Mouse (Mus musculus) hindbrain, embryonic 11.5 days (tissue): ENCODE data around the gene Ptprr. TPM values are rescaled to one million over a fixed set of nuclear protein-coding genes. Genes with fewer than 3 reads are reported as not detected.
A peak's percentile ranks its signal among the peaks of the same experiment; 100 is the strongest.

Experiments
- ATAC-seq: fragments of 200-750 bp; cut with Nextera tagmentation; 2 replicates; pipeline ENCODE4 v1.8.0; 2017; ENCODE audit warnings: mild to moderate bottlenecking, moderate TSS enrichment, moderate library complexity; ENCODE audit not compliant: low FRiP score
- DNase-seq: peaks from one replicate; pipeline ENCODE4 v3.0.0-alpha.2; 2015; ENCODE audit warnings: low spot score
- H3K27ac ChIP-seq: fragments of 300-500 bp; sonication (generic); 2 replicates; pipeline ENCODE4 v1.5.1; 2014; ENCODE audit warnings: mild to moderate bottlenecking, low read depth, low read length
- H3K27me3 ChIP-seq: fragments of 300-500 bp; sonication (generic); 2 replicates; pipeline ENCODE4 v1.6.1; 2014; ENCODE audit warnings: mild to moderate bottlenecking, low read length, moderate library complexity, mixed read lengths; ENCODE audit not compliant: control insufficient read depth, insufficient read depth
- H3K36me3 ChIP-seq: fragments of 300-500 bp; sonication (generic); 2 replicates; pipeline ENCODE4 v1.6.1; 2014; ENCODE audit warnings: mild to moderate bottlenecking, low read length, moderate library complexity, mixed read lengths; ENCODE audit not compliant: control insufficient read depth, insufficient read depth
- H3K4me1 ChIP-seq: fragments of 300-500 bp; sonication (generic); replicated peaks from 2 replicates; pipeline ENCODE4 v1.6.1; 2014; ENCODE audit warnings: low read length, mixed read lengths; ENCODE audit not compliant: control insufficient read depth, insufficient read depth
- H3K4me2 ChIP-seq: fragments of 300-500 bp; sonication (generic); replicated peaks from 2 replicates; pipeline ENCODE4 v1.6.1; 2014; ENCODE audit warnings: mild to moderate bottlenecking, low read depth, low read length
- H3K4me3 ChIP-seq: fragments of 300-500 bp; sonication (generic); 2 replicates; pipeline ENCODE4 v1.5.1; 2014; ENCODE audit warnings: low read depth, low read length
- H3K9ac ChIP-seq: fragments of 300-500 bp; sonication (generic); 2 replicates; pipeline ENCODE4 v1.6.1; 2014; ENCODE audit warnings: low read depth, low read length
- H3K9me3 ChIP-seq: fragments of 300-500 bp; sonication (generic); 2 replicates; pipeline ENCODE4 v1.6.1; 2016; ENCODE audit warnings: low read length; ENCODE audit not compliant: control insufficient read depth
- WGBS: fragments of 180-500 bp; shearing (Covaris S2); extraction: QIAGEN DNeasy Blood & Tissue Kit; methylation state at CpG from one replicate; pipeline ENCODE4 v1.1.7; 2014; 5-methylcytosine and 5-hydroxymethylcytosine counted together
- polyA plus RNA-seq: library from polyadenylated mRNA; unstranded; fragments of >200 nt; fragmentation: Nextera tagmentation; extraction: Ambion mirVana; gene quantifications from 2 replicates; pipeline ENCODE4 v1.2.1, GENCODE M21; 2014

Ptprr gene
- polyA plus RNA-seq, 1 experiment from 2014 or later: 2.0 TPM

DNA sequence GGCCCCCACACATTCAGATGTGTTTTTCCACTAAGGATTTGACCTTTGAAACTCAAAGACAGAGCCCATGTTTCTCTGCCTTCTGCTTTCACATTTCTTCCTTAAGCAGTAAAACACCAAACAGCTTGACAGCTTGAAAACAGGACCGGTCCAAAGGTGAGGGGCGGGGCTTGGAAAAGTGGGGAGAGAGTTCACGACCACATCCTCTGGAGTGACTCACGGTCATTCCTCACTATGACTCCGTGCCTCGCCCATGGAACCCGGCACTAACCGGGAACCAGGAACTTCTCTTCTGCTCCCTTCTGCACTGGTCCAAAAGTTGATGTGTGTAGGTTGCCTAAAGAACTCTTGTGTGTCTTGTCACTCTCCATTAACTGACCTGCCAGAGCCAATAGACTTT is 174.3 kb downstream of the Ptprr start:
- no peak overlapping the region for H3K9ac ChIP-seq
- ATAC-seq (no peak), DNase-seq (no peak)
- H3K4me2 ChIP-seq: no peak overlapping the region
- no peaks in the 10 kb centered on the region for H3K36me3 ChIP-seq
- no peaks in the 10 kb centered on the region for H3K27me3 ChIP-seq
- 90% methylated on average over 8 of the region's 8 CpGs for WGBS
- H3K4me3 ChIP-seq: no peak overlapping the region
- no peaks in the 10 kb centered on the region for H3K4me1 ChIP-seq
- no peaks in the 10 kb centered on the region for H3K9me3 ChIP-seq
- H3K27ac ChIP-seq: no peak overlapping the region

DNA sequence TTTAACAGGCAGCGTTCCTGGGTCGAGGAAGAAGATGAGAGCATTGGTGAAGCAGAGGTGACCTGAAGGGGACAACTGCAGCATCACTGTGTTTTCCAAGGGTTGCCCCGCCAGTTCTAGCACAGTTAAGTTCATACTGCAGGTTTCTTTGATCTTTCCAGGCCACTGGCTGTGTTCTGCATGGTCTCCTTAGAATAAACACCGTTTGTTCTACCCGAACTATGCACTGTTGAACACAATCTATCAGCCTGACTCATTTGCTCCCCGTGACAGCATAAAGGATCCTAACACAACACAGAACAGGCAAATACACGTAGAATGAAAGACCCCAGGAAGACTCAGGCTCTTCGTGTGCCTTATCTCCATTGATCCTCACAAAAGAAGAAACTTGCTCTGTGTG is 176.4 kb downstream of the Ptprr start:
- ATAC-seq: no peak
- Histone ChIP-seq H3K27ac (no peak overlapping the region), H3K4me2 (no peak overlapping the region), H3K4me1 (no peaks in the 10 kb centered on the region), H3K4me3 (no peak overlapping the region), H3K27me3 (no peaks in the 10 kb centered on the region), H3K9me3 (no peaks in the 10 kb centered on the region), H3K9ac (no peak overlapping the region), H3K36me3 (no peaks in the 10 kb centered on the region)
- no peak for DNase-seq
- WGBS: 46% methylated on average over 8 of the region's 8 CpGs

GRCm38 (mm10) chr10:116196596-116197415 is 178.8 kb downstream of the Ptprr start:
- Histone ChIP-seq H3K9ac (no peak overlapping the region), H3K27ac (no peak overlapping the region), H3K36me3 (no peaks in the 10 kb centered on the region), H3K4me3 (no peak overlapping the region), H3K4me1 (no peaks in the 10 kb centered on the region), H3K4me2 (no peak overlapping the region), H3K9me3 (no peaks in the 10 kb centered on the region), H3K27me3 (no peaks in the 10 kb centered on the region)
- peak; percentile 53 for ATAC-seq
- 22% methylated on average over 14 of the region's 14 CpGs for WGBS
- DNase-seq: peak; percentile 44

DNA sequence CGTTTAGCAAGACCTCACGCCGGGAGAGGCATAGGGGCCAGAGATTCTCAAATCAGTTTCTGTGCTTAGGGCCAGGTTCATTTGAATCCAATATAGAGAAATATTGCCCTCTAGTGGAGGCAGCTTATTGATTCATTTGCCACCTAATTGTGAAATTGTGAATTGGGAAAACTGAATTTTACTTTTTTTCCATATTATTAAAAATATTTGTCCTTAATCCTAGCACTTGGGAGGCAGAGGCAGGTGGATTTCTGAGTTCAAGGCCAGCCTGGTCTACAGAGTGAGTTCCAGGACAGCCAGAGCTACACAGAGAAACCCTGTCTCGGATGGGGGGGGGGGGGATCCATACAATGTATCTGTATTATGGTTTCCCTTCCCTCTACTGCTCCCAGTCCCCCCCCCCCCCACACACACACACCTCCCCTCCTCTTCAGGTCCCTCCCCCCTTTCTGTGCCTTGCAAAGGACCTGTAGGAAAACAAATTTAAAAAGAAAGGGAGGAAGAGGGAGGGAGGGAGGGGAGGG is 179.5 kb downstream of the Ptprr start:
- 19% methylated on average over 4 of the region's 4 CpGs for WGBS
- no peaks in the 10 kb centered on the region for H3K9me3 ChIP-seq
- H3K27me3 ChIP-seq: no peaks in the 10 kb centered on the region
- H3K36me3 ChIP-seq: no peaks in the 10 kb centered on the region
- ATAC-seq (peak; percentile 52), DNase-seq (peak; percentile 77)
- no peaks in the 10 kb centered on the region for H3K4me1 ChIP-seq
- H3K9ac ChIP-seq: no peak overlapping the region
- no peak overlapping the region for H3K27ac ChIP-seq
- no peak overlapping the region for H3K4me3 ChIP-seq
- no peak overlapping the region for H3K4me2 ChIP-seq

- H3K4me3 ChIP-seq: no peak overlapping the region
- DNase-seq: peak; percentile 67
- no peak overlapping the region for H3K27ac ChIP-seq
- no peaks in the 10 kb centered on the region for H3K36me3 ChIP-seq
- no peaks in the 10 kb centered on the region for H3K9me3 ChIP-seq
- no peaks in the 10 kb centered on the region for H3K4me1 ChIP-seq
- H3K4me2 ChIP-seq: no peak overlapping the region
- H3K9ac ChIP-seq: no peak overlapping the region
- WGBS: 23% methylated on average over 5 of the region's 5 CpGs
- H3K27me3 ChIP-seq: no peaks in the 10 kb centered on the region
- 0 out of 2 replicates have a peak, but pooled peaks have one; percentile 27 for ATAC-seq
These were observed 181.0 kb downstream of the Ptprr start for GRCm38 (mm10) chr10:116199035-116199434.

DNA sequence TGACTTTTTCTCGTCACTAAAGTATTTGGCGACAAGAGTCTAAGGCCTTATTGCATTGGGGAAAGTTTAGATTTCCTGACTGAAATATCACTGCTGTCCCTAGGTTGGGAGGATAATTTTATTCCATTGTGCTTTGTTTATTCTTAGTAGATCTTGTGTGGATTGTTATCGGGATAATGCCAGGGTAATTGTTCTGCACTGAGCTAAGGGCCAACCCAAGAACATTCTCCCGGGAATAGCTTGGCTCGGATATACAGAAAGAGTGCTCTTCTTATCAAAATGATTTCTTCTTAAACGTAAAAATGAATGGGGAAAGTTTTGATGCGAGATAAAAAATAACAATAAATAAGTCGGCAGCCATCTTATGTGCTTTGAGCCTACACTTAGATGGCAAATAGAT is 183.5 kb downstream of the Ptprr start:
- WGBS: 91% methylated on average over 8 of the region's 8 CpGs

GRCm38 (mm10) chr10:116205580-116206358 is 187.8 kb downstream of the Ptprr start:
- Histone ChIP-seq H3K9me3 (no peaks in the 10 kb centered on the region), H3K36me3 (no peaks in the 10 kb centered on the region), H3K4me1 (no peaks in the 10 kb centered on the region), H3K27ac (no peak overlapping the region), H3K4me3 (no peak overlapping the region), H3K4me2 (no peak overlapping the region), H3K9ac (no peak overlapping the region), H3K27me3 (no peaks in the 10 kb centered on the region)
- no peak for DNase-seq
- WGBS: 62% methylated on average over 15 of the region's 15 CpGs
- no peak for ATAC-seq

More for the DNA sequence above, 183.5 kb downstream of the Ptprr start:
- Histone ChIP-seq H3K4me3 (no peak overlapping the region), H3K9me3 (no peaks in the 10 kb centered on the region), H3K27ac (no peak overlapping the region), H3K4me2 (no peak overlapping the region), H3K36me3 (no peaks in the 10 kb centered on the region), H3K4me1 (no peaks in the 10 kb centered on the region), H3K9ac (no peak overlapping the region), H3K27me3 (no peaks in the 10 kb centered on the region)
- ATAC-seq (no peak), DNase-seq (no peak)

DNA sequence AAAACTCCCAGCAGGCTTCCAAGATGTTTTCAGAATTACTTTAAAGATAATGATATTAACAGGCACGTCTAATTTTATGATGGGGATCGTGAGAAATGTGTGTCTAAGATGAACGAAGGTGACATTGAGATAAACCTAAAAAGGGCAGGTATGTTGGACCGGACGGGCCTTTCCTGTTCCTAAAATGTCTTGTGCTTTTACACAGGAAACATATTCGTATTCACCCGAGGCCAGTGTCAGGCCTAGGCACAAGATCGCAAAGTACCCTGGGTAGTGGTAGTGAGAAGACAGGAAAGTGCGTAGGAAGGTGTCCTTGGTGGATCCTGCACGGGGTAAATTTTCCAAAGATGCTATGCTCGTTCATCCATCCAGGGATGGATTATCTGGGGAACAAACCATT is 188.4 kb downstream of the Ptprr start:
- H3K36me3 ChIP-seq: no peaks in the 10 kb centered on the region
- no peaks in the 10 kb centered on the region for H3K9me3 ChIP-seq
- no peaks in the 10 kb centered on the region for H3K4me1 ChIP-seq
- no peak overlapping the region for H3K4me2 ChIP-seq
- no peak overlapping the region for H3K9ac ChIP-seq
- no peak for DNase-seq
- 89% methylated on average over 11 of the region's 11 CpGs for WGBS
- no peak for ATAC-seq
- no peak overlapping the region for H3K4me3 ChIP-seq
- H3K27ac ChIP-seq: no peak overlapping the region
- no peaks in the 10 kb centered on the region for H3K27me3 ChIP-seq
